Mouse (Mus musculus): ENCODE results near the gene Dync2li1. TPM values are rescaled to one million over a fixed set of nuclear protein-coding genes. Genes with fewer than 3 reads are reported as not detected.

The Dync2li1 gene
- total and polyA plus RNA-seq, 3 experiments, result 0.08 TPM; not detected in 2

DNA sequence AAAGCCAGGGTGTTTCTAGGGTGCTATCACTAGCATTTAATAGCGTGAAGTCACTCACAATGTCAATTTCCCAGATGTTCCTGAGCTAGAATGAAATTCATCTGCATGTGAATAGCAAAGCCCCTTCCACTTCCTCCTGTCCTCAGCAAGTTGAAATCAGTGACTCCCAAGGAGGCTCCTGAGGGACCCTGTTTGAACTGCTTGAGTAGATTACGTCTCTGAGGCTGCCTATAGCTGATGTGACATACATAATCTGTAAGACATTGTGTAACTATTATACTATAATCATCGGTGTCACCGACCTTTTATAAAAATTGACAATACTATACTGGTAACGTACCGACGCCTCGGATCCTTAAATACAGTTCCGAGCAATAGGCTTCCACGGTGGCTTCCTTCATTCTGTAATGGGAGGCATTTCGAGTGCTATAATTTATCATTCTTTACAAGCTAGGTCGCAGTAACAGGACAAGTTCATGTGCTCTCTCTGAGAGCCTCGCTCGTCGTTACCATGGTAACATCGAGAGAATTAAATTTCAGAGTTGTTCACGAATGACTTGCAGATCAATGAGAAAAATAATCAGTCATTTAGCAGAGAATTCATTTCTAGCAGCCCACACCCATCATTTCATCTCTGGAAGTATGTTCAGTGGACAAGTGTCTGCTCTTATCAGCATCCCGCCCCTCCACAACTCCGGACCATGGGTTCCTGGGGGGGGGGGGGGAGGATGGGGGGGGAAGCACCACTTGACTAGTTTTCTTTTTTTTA is 30.5 kb downstream of the Dync2li1 start:
- no peaks in the 10 kb centered on the region for H3K4me1 ChIP-seq (ENCODE audit: control insufficient read depth in 1 of 2, insufficient read depth in 2 of 2, low read length in 2 of 2)
- H3K79me2 ChIP-seq (ENCODE audit: control insufficient read depth, insufficient read depth, low read length, poor library complexity), result no peaks in the 10 kb centered on the region
- no peak overlapping the region for H3K27ac ChIP-seq (ENCODE audit: control insufficient read depth, low read depth, low read length)
- no peak overlapping the region for H3K4me3 ChIP-seq (ENCODE audit: control insufficient read depth in 1 of 2, insufficient read depth in 1 of 2, low read depth in 2 of 2, low read length in 2 of 2)
- peaks cover 0 to 2% of the 10 kb centered on the region in 2 experiments; a peak in 3 of 4 replicates for H3K27me3 ChIP-seq (ENCODE audit: control insufficient read depth in 1 of 2, insufficient read depth in 2 of 2, low read length in 2 of 2)
- no peak for DNase-seq (ENCODE audit: low read depth, low spot score)
- TF ChIP-seq ETS1 (IDR thresholded peaks at IDR 0.05; ENCODE audit: low read depth, low read length) (no peak), USF1 (IDR thresholded peaks at IDR 0.05; ENCODE audit: low read depth, low read length) (no peak), POLR2A (IDR thresholded peaks at IDR 0.05; ENCODE audit: control insufficient read depth in 1 of 2, insufficient read depth in 1 of 2, low read depth in 1 of 2, low read length in 2 of 2, poor library complexity in 1 of 2) (no peak), MAZ (IDR thresholded peaks at IDR 0.05; ENCODE audit: low read depth, low read length) (no peak), SMC3 (IDR thresholded peaks at IDR 0.05; ENCODE audit: low read depth, low read length) (no peak)
- no peak overlapping the region for H3K9ac ChIP-seq (ENCODE audit: control insufficient read depth, low read depth, low read length, poor library complexity, severe bottlenecking)
- no peaks in the 10 kb centered on the region for H3K36me3 ChIP-seq (ENCODE audit: control insufficient read depth in 1 of 2, insufficient read depth in 2 of 2, low read length in 2 of 2)
- no peaks in the 10 kb centered on the region for H3K9me3 ChIP-seq (replicated peaks; ENCODE audit: insufficient read depth, low read length)

DNA sequence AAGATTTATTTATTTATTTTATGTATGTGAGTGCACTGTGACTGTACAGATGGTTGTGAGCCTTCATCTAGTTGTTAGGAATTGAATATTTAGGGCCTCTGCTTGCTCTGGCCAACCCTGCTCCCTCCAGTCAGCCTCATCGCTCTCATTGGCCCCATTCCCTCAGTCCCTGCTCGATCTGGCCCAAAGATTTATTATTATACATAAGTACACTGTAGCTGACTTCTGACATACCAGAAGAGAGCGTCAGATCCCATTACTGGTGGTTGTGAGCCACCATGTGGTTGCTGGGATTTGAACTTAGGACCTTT is 31.1 kb downstream of the Dync2li1 start:
- no peak for DNase-seq (ENCODE audit: low read depth, low spot score)
- Histone ChIP-seq H3K27me3 (ENCODE audit: control insufficient read depth in 1 of 2, insufficient read depth in 2 of 2, low read length in 2 of 2) (peaks cover 0 to 2% of the 10 kb centered on the region in 2 experiments; a peak in 3 of 4 replicates), H3K9ac (ENCODE audit: control insufficient read depth, low read depth, low read length, poor library complexity, severe bottlenecking) (no peak overlapping the region), H3K4me1 (ENCODE audit: control insufficient read depth in 1 of 2, insufficient read depth in 2 of 2, low read length in 2 of 2) (no peaks in the 10 kb centered on the region), H3K9me3 (replicated peaks; ENCODE audit: insufficient read depth, low read length) (no peaks in the 10 kb centered on the region), H3K79me2 (ENCODE audit: control insufficient read depth, insufficient read depth, low read length, poor library complexity) (no peaks in the 10 kb centered on the region), H3K4me3 (ENCODE audit: control insufficient read depth in 1 of 2, insufficient read depth in 1 of 2, low read depth in 2 of 2, low read length in 2 of 2) (no peak overlapping the region), H3K36me3 (ENCODE audit: control insufficient read depth in 1 of 2, insufficient read depth in 2 of 2, low read length in 2 of 2) (no peaks in the 10 kb centered on the region), H3K27ac (ENCODE audit: control insufficient read depth, low read depth, low read length) (no peak overlapping the region)
- TF ChIP-seq ZC3H11A (IDR thresholded peaks at IDR 0.05; ENCODE audit: low read depth, low read length) (no peak), POLR2AphosphoS2 (IDR thresholded peaks at IDR 0.05; ENCODE audit: low read length) (no peak), SMC3 (IDR thresholded peaks at IDR 0.05; ENCODE audit: low read depth, low read length) (no peak), MXI1 (IDR thresholded peaks at IDR 0.05; ENCODE audit: low read depth, low read length) (no peak), TAL1 (IDR thresholded peaks at IDR 0.05; ENCODE audit: low read length) (no peak), ELF1 (IDR thresholded peaks at IDR 0.05; ENCODE audit: low read depth, low read length) (no peak), RCOR1 (IDR thresholded peaks at IDR 0.05; ENCODE audit: low read depth, low read length) (no peak), ZKSCAN1 (IDR thresholded peaks at IDR 0.05; ENCODE audit: low read depth, low read length) (no peak)

DNA sequence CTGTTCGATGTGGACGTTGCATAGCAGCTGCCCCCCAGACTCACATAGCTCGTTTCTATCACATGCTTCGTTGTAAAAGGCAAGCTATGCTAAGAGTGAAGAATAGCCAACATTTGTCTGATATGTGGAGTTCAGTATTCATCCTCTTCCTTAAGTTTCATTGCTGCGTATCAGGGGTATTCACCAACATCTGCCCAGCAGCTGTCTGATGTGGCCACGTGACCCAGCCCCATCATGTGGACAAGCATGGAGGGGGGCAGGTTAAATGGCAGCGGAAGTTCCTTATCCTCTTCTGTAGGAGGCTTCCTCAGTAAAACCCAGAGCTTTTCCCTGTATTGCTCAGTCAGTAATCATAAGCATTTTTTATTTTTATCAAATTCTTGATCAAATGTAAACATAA is 31.5 kb downstream of the Dync2li1 start:
- DNase-seq (ENCODE audit: low read depth, low spot score), result no peak
- H3K36me3 ChIP-seq (ENCODE audit: control insufficient read depth in 1 of 2, insufficient read depth in 2 of 2, low read length in 2 of 2), result no peaks in the 10 kb centered on the region
- no peaks in the 10 kb centered on the region for H3K9me3 ChIP-seq (replicated peaks; ENCODE audit: insufficient read depth, low read length)
- TF ChIP-seq USF1 (IDR thresholded peaks at IDR 0.05; ENCODE audit: low read depth, low read length) (0 out of 2 replicates have a peak, but pooled peaks have one; percentile 41), MYC (IDR thresholded peaks at IDR 0.05; ENCODE audit: low read depth, low read length) (no peak), MXI1 (IDR thresholded peaks at IDR 0.05; ENCODE audit: low read depth, low read length) (no peak), MYB (IDR thresholded peaks at IDR 0.05; ENCODE audit: low read depth, low read length) (no peak), ELF1 (IDR thresholded peaks at IDR 0.05; ENCODE audit: low read depth, low read length) (no peak)
- peaks cover 0 to 2% of the 10 kb centered on the region in 2 experiments; a peak in 3 of 4 replicates for H3K27me3 ChIP-seq (ENCODE audit: control insufficient read depth in 1 of 2, insufficient read depth in 2 of 2, low read length in 2 of 2)
- H3K9ac ChIP-seq (ENCODE audit: control insufficient read depth, low read depth, low read length, poor library complexity, severe bottlenecking), result no peak overlapping the region
- no peak overlapping the region for H3K27ac ChIP-seq (ENCODE audit: control insufficient read depth, low read depth, low read length)
- H3K4me3 ChIP-seq (ENCODE audit: control insufficient read depth in 1 of 2, insufficient read depth in 1 of 2, low read depth in 2 of 2, low read length in 2 of 2), result no peak overlapping the region
- H3K79me2 ChIP-seq (ENCODE audit: control insufficient read depth, insufficient read depth, low read length, poor library complexity), result no peaks in the 10 kb centered on the region
- H3K4me1 ChIP-seq (ENCODE audit: control insufficient read depth in 1 of 2, insufficient read depth in 2 of 2, low read length in 2 of 2), result no peaks in the 10 kb centered on the region

All from MEL (cell line).